Comparison of ENCODE assay signal across 8 mouse cellular contexts in genomic region chr2:13264875-13265274, GRCm38 (mm10). TPM values are rescaled to one million over a fixed set of nuclear protein-coding genes. Genes with fewer than 3 reads are reported as not detected.
DNase-seq lines count a peak whose midpoint lies in the region; ATAC-seq and TF ChIP-seq lines count a peak whose summit lies in the region.

No protein-coding gene starts in this region.

- TF ChIP-seq CTCF in E14TG2a.4 (conservative IDR thresholded peaks at IDR 0.05; ENCODE audit: low read length) = peak; percentile 89

- DNase-seq in layer of hippocampus, postnatal 14 days (ENCODE audit: low spot score in 2 of 2) = peak; percentile 29 to 36
- DNase-seq in layer of hippocampus, adult 8-10 months (ENCODE audit: low spot score in 2 of 2) = no peak
- DNase-seq in urinary bladder, adult 2 months (ENCODE audit: low spot score) = no peak

- no peak overlapping the region for H3K4me2 ChIP-seq in midbrain, embryonic 12.5 days (replicated peaks)

- peaks cover 46% of the 10 kb centered on the region for H3K36me3 ChIP-seq in E14TG2a.4 (ENCODE audit: insufficient read depth, low read length)
- no peaks in the 10 kb centered on the region for H3K36me3 ChIP-seq in midbrain, embryonic 12.5 days

- no peak overlapping the region for H3K27ac ChIP-seq in midbrain, embryonic 12.5 days (replicated peaks)

- H3K4me1 ChIP-seq in E14TG2a.4 (replicated peaks; ENCODE audit: low read depth, low read length) = peaks cover 22% of the 10 kb centered on the region
- H3K4me1 ChIP-seq in midbrain, embryonic 12.5 days = no peaks in the 10 kb centered on the region

- 45% methylated on average over 4 of the region's 4 CpGs for WGBS in midbrain, embryonic 12.5 days

- H3K27me3 ChIP-seq in E14TG2a.4 (ENCODE audit: insufficient read depth, low read length) = no peaks in the 10 kb centered on the region
- no peaks in the 10 kb centered on the region for H3K27me3 ChIP-seq in midbrain, embryonic 12.5 days

- no peaks in the 10 kb centered on the region for H3K9me3 ChIP-seq in E14TG2a.4 (ENCODE audit: low read length)
- H3K9me3 ChIP-seq in midbrain, embryonic 12.5 days = no peaks in the 10 kb centered on the region

- H3K4me3 ChIP-seq in E14TG2a.4 (replicated peaks; ENCODE audit: low read length) = no peak overlapping the region
- H3K4me3 ChIP-seq in midbrain, embryonic 12.5 days = no peak overlapping the region

- H3K9ac ChIP-seq in midbrain, embryonic 12.5 days (replicated peaks) = no peak overlapping the region

- ATAC-seq in activated CD4-positive, CD25-positive, alpha-beta regulatory T cell, adult 4 months = peak; percentile 72
- peak; percentile 71 for ATAC-seq in granulocyte monocyte progenitor cell, adult 5-6 weeks (replicated peaks; ENCODE audit: poor library complexity, severe bottlenecking)
- peak; percentile 66 for ATAC-seq in midbrain, embryonic 12.5 days (ENCODE audit: low FRiP score, low read depth)
- no peak for ATAC-seq in erythroid progenitor cell, adult 5-6 weeks (replicated peaks; ENCODE audit: low FRiP score, poor library complexity, severe bottlenecking)

RNA-seq across cellular contexts. Expression of gene Rsu1, which starts 6.3 kb away (rescaled TPM):
- total RNA-seq in layer of hippocampus, postnatal 14 days (2021) = 10 to 100 TPM; 46.7 to 49.1 TPM
- 10 to 100 TPM; 35.4 to 39.7 (median 38.1) TPM for total RNA-seq in layer of hippocampus, adult 8-10 months (2022)
- 10 to 100 TPM; 73.2 to 78.3 TPM for polyA plus RNA-seq in activated CD4-positive, CD25-positive, alpha-beta regulatory T cell, adult 4 months (2017; shearing (Covaris generic))
- 114 and 115 TPM in 2 replicates for total RNA-seq in granulocyte monocyte progenitor cell, adult 5-6 weeks (2014; fragmentation: Nextera tagmentation)
- 149 and 155 TPM in 2 replicates for total RNA-seq in granulocyte monocyte progenitor cell, adult 5-6 weeks (2017)
- 64.1 and 74.4 TPM in 2 replicates for polyA plus RNA-seq in midbrain, embryonic 12.5 days (2016; fragmentation: Nextera tagmentation; extraction: Ambion mirVana)
- polyA plus RNA-seq in urinary bladder, adult 2 months (2012; rRNA removed) = 209 and 247 TPM in 2 replicates
- 22.2 and 30.3 TPM in 2 replicates for total RNA-seq in erythroid progenitor cell, adult 5-6 weeks (2015; ENCODE audit: low replicate concordance)
- total RNA-seq in erythroid progenitor cell, adult 5-6 weeks (2017; ENCODE audit: low replicate concordance) = 16.3 and 27.5 TPM in 2 replicates

Comparison
In these comparisons a context has a peak if more than half of its experiments do, and no peak if none do; other contexts are left out.
1. DNase-seq: peak in layer of hippocampus, postnatal 14 days (2 of 2); none in layer of hippocampus, adult 8-10 months (0 of 2) and urinary bladder, adult 2 months (single experiment).